Mouse (Mus musculus): ENCODE measurements at regions not wholly inside any gene's neighbourhood (a gene's known extent, or its start where the extent isn't known, plus 50 kb on each side); places are given as distances from the start of the nearest gene placed in this dataset.

DNA sequence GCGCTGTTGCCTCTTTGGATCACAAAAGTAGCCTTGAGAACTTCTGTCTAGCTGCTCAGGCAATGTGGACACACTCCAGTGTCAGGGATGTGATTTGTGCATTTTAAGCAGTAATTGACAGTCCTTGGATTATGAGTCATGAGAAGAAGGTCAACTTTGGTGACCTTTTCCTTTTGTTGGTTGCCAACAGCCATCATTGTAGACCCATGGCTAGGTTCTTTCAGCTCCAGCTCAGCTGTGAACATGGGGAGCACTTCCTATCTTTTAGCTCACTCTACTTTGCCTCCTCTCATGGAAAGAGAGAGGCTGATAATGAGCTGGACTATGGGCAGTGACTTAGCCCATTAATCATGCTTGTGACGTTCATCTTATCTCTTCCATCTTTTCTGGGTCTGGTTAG, 602.8 kb downstream of the Ets1 start:
- TF ChIP-seq ZMIZ1 (IDR thresholded peaks at IDR 0.05; ENCODE audit: low read depth, low read length): no peak
- no peak for TF ChIP-seq CTCF (conservative IDR thresholded peaks at IDR 0.05 in 1 of 2, IDR thresholded peaks at IDR 0.05 in 1 of 2; ENCODE audit: low read depth in 2 of 2, low read length in 2 of 2)
- TF ChIP-seq MXI1 (IDR thresholded peaks at IDR 0.05; ENCODE audit: low read depth, low read length): no peak
- TF ChIP-seq CHD1 (IDR thresholded peaks at IDR 0.05; ENCODE audit: low read depth, low read length): no peak
- no peak for TF ChIP-seq CHD2 (IDR thresholded peaks at IDR 0.05; ENCODE audit: low read length)
- TF ChIP-seq EP300 (IDR thresholded peaks at IDR 0.05; ENCODE audit: low read length): no peak
- TF ChIP-seq SMC3 (IDR thresholded peaks at IDR 0.05; ENCODE audit: low read depth, low read length): no peak
- TF ChIP-seq POLR2AphosphoS2 (IDR thresholded peaks at IDR 0.05; ENCODE audit: low read depth, low read length): no peak
- TF ChIP-seq ZKSCAN1 (IDR thresholded peaks at IDR 0.05; ENCODE audit: borderline replicate concordance, low read depth, low read length): no peak
- no peak for TF ChIP-seq PAX5 (IDR thresholded peaks at IDR 0.05; ENCODE audit: low read length)
- TF ChIP-seq E2F4 (IDR thresholded peaks at IDR 0.05; ENCODE audit: insufficient replicate concordance, low read depth, low read length): no peak
- TF ChIP-seq POLR2A (IDR thresholded peaks at IDR 0.05; ENCODE audit: low read depth, low read length): no peak
